Mouse (Mus musculus) thymus, postnatal 0 days (tissue): ENCODE measurements around the gene 3110040N11Rik. TPM values are rescaled to one million over a fixed set of nuclear protein-coding genes. Genes with fewer than 3 reads are reported as not detected.

ENCODE experiments used
- DNase-seq: peaks from one replicate; pipeline ENCODE4 v3.0.0-alpha.2; 2015; ENCODE audit warnings: low spot score
- polyA plus RNA-seq: library from polyadenylated mRNA; unstranded; fragments of >200 nt; fragmentation: Nextera tagmentation; extraction: Ambion mirVana; gene quantifications from 2 replicates; pipeline ENCODE4 v1.2.1, GENCODE M21; 2015

Gene 3110040N11Rik
- polyA plus RNA-seq, 1 experiment from 2014 or later = 61.1 TPM

- DNase-seq = no peak
These were observed 49.3 kb downstream of the 3110040N11Rik start for GRCm38 (mm10) chr7:81740010-81740409.

GRCm38 (mm10) chr7:81738720-81739385 is 50.4 kb downstream of the 3110040N11Rik start:
- DNase-seq = no peak

- no peak for DNase-seq
These were observed 53.8 kb downstream of the 3110040N11Rik start for GRCm38 (mm10) chr7:81735300-81736048.

- no peak for DNase-seq
These were observed 56.8 kb downstream of the 3110040N11Rik start for GRCm38 (mm10) chr7:81732183-81733089.

Other genes with a start within 250 kb of the 3110040N11Rik start
- 0.73 and 0.87 TPM in 2 replicates for gene Fsd2, start 222.5 kb downstream of the 3110040N11Rik start, polyA plus RNA-seq
- 7.2 and 8.3 TPM in 2 replicates for gene Whamm, start 218.2 kb downstream of the 3110040N11Rik start, polyA plus RNA-seq
- gene Homer2, start 82.0 kb downstream of the 3110040N11Rik start, polyA plus RNA-seq = 0.95 and 1.5 TPM in 2 replicates
- gene Ramac, start 26.6 kb downstream of the 3110040N11Rik start, polyA plus RNA-seq = 180 and 185 TPM in 2 replicates
- 71.8 and 75.0 TPM in 2 replicates for gene Btbd1, start 40.0 kb upstream of the 3110040N11Rik start, polyA plus RNA-seq
- not detected in 2 replicates for gene Gm10160, start 66.3 kb upstream of the 3110040N11Rik start, polyA plus RNA-seq
- 85.4 and 88.0 TPM in 2 replicates for gene Tm6sf1, start 69.5 kb upstream of the 3110040N11Rik start, polyA plus RNA-seq
- 11.0 and 14.4 TPM in 2 replicates for gene Hdgfl3, start 145.0 kb upstream of the 3110040N11Rik start, polyA plus RNA-seq
- gene Bnc1, start 202.8 kb upstream of the 3110040N11Rik start, polyA plus RNA-seq = 2.6 and 2.8 TPM in 2 replicates